Mouse (Mus musculus) retina, postnatal 1 day (tissue): ENCODE data around the gene Col4a2.

Experiments
- DNase-seq: peaks from one replicate; pipeline ENCODE4 v3.0.0-alpha.2; 2012

The Col4a2 gene

DNA sequence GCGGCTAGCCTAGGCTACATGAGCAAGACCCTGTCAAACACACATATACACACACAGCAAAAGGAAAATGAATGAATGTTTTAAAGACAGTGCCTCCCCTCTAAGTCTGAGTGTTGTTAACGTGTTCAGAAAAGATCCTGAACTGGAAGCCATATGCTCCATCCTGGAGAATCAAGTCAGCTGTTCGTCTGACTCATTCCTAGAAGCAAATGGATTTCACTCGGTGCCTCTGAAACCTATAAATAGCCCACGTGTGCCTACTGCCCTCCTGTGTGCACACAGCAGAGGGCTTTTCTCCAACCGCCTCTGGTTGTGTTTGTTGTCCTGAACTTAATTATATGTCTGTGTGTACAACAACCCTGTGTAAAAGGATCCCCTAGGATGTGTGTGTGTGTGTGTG lies 109.4 kb downstream of the Col4a2 start:
- no peak for DNase-seq

DNA sequence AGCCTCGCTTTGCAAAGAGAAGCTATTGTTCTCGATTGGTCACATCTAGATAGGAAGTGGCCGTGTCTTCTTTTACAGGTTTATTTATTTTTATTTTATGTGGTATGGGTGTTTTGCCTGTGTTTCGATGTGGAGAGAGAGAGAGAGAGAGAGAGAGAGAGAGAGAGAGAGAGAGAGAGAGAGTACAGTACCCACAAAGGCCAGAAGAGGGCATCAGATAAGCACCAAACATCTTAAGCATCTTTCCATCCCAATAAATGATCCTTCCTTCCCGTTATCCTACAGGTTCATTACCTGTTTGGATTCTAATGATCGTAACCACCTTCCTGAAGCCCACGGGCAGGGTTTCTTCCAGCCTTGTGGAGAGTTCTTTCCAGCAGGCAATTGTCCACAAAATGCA lies 110.5 kb downstream of the Col4a2 start:
- DNase-seq: peak; percentile 45

- DNase-seq: peak; percentile 32
Observed at GRCm38 (mm10) chr8:11430688-11431087, 118.1 kb downstream of the Col4a2 start.

DNA sequence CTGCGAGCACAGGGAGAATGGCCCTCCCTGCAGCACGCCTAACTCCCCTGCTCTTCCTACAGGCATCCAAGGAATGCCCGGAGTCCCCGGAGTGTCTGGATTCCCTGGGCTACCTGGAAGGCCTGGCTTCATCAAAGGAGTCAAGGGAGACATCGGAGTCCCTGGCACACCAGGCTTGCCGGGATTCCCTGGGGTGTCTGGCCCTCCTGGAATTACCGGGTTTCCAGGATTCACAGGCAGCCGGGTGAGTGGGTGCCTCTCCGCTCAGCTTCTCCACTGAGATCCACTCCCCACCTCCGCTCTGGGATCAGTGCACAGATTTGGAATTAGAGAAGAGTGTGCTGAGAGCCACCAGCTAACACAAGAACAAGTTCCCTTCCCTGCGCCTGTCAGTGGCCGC lies 125.3 kb downstream of the Col4a2 start:
- DNase-seq: no peak

DNA sequence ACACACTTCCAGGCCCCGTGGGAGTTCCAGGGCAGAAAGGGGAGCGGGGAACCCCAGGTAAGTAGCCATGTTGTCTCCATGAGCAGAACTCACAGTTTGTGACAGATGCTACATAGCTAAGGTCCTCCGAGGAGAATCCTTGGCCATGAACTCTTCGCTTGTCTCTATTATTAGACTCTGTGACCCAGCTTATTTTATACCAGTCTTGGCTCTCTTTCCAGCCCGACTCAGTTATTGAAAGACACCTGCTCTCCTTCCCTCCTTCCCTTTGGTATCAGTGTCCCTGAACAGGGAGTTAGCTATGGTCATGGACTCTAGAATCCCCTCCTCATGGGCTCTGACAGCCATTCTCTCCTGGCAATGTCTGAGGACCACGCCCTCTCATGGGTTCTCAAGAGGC lies 128.7 kb downstream of the Col4a2 start:
- DNase-seq: no peak

- DNase-seq: no peak
Observed at GRCm38 (mm10) chr8:11443611-11444010, 131.0 kb downstream of the Col4a2 start.

- no peak for DNase-seq
Observed at GRCm38 (mm10) chr8:11444216-11444615, 131.6 kb downstream of the Col4a2 start.

GRCm38 (mm10) chr8:11445790-11446189 lies 133.2 kb downstream of the Col4a2 start:
- DNase-seq: no peak

- DNase-seq: no peak
Observed at GRCm38 (mm10) chr8:11447910-11448570, 135.4 kb downstream of the Col4a2 start.

DNA sequence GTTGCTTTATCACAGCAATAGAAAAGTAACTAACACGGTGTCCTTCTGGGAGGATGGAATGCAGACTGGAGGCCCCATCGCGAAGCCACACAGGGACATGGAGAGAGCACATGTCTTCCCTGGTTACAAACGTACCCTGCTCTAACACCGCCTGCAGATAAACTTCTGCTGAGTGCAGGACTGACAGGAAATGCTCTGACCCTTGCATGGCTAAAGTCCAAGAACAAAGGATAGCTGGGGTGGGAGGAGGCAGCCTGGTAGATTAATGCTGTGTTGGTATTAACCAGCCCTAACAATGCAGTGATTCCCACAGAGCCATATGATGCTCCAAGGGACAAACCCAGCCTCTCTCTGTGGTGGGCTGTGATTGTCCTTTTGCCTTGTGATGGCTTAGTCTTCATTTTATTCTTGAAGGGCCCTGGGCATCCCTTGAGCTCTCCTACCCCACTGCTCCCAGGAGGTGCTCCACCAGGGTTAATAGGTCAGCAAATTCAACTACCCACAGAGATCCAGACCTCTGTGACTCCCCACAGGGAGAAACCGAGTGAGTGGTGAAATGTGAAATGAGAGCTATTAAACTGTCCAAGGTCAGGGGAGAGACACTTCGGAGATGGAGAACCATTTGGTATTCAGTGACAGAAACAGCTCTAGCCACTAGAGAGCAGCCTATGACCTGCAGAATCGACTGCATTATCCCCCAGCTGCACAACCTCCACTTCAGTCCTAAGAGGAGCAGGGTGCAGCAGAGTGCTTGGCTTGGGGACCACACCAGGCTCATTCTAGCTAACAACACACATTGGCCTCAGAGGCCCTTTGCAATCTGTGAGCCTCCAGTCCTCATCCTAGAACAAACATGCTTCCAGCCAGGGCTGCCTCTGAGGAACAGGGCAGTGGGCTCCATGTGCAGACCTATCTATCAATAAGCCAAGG lies 137.8 kb downstream of the Col4a2 start:
- DNase-seq: peak; percentile 78

GRCm38 (mm10) chr8:11452152-11452551 lies 139.5 kb downstream of the Col4a2 start:
- DNase-seq: no peak

- no peak for DNase-seq
Observed at GRCm38 (mm10) chr8:11452559-11452958, 140.0 kb downstream of the Col4a2 start.

DNA sequence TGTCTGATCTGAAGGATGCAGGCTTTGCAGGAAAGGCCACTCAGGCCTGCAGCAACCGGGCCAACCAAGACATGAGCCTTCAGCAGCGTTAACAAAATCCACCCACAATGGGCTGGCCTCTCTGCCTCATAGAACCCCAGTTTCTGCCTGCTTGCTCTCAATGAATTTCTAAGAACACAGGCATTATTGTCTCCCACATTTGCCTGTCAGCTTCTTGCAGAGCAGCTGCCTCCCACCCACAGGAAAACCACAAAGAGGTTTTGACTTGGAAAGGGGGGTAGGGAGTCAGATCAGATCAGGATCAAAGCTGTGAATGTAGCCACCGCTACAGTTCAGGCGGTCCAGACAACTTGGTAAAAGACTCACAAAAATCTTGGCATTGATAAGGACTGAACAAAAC lies 140.4 kb downstream of the Col4a2 start:
- DNase-seq: peak; percentile 87

DNA sequence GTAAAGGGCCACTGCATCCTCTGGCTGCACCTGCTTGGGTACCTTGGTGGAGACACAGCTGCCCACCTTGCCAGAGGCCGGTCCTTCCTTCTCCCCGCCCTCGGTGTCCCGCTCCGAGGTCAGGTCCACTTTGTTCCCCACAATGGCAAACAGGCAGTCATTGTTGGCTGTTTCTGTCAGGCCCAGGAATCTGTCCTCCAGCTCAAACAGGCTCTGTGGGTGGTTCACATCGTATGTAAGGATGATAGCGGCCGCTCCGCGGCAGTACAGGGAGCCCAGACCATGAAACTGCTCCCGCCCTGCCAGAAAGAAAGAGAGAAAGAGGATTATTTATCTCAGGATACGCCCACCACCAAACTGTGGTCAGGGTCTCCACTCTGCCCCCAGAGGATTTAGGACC lies 141.6 kb downstream of the Col4a2 start:
- DNase-seq: peak; percentile 68

DNA sequence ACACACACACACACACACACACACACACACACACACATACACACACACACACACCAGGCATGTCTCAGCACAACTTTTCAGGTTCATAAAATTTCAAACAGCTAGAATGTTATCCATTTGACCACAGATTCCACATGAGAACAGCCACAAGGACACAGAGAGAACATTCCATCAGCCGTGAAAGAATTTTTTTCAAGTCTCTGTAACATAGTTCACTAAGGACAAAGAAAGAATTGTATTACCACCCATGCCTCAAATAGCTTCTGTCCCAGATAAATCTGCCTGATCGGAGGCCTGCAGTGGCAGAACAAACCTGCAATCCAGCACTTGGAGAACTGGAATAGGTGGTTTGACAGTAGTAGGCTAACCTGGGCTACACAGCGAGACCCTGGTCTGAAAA lies 144.7 kb downstream of the Col4a2 start:
- no peak for DNase-seq

GRCm38 (mm10) chr8:11457981-11458836 lies 145.6 kb downstream of the Col4a2 start:
- peak; percentile 35 for DNase-seq

DNA sequence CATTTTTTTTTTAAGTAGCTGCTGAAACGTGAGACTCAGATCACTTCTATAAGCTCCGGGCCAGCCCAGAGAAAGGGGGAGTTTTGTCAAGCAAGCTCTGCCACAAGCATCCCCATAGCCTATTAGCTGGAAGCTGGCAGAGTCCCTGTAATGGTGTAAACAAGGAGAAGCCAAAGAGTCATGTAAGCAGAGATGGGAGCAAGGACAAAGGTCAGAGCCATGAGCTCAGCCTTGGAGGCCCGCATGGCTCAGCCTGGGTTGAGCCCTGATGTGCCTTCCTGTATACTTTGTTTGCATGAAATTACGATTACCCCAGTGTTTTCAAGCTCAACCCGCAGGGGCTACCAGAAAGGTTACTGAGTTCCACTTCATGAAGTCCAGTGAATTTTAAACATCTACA lies 146.4 kb downstream of the Col4a2 start:
- no peak for DNase-seq

DNA sequence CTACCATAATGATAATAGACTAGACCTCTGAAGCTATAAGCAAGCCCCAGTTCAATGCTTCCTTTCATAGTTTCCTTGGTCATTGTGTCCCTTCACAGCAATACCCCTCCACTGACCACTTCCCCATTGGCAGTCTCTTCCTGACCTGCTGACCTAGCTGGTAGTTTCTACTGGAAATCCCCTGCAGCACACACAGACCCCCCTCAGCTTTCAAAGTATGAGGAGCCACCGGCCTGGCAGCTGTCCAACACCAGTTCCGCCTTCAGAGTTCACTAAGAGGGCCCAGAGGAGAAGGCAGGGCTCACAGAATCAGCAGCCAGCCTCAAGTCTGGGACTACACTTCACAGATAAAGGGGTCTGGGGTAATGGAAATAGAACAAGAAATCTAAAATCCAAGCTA lies 148.3 kb downstream of the Col4a2 start:
- DNase-seq: peak; percentile 61

- no peak for DNase-seq
Observed at GRCm38 (mm10) chr8:11461847-11462246, 149.2 kb downstream of the Col4a2 start.

GRCm38 (mm10) chr8:11462641-11463040 lies 150.0 kb downstream of the Col4a2 start:
- DNase-seq: no peak

GRCm38 (mm10) chr8:11463541-11463888 lies 150.9 kb downstream of the Col4a2 start:
- DNase-seq: no peak

GRCm38 (mm10) chr8:11463889-11464706 lies 151.5 kb downstream of the Col4a2 start:
- no peak for DNase-seq

DNA sequence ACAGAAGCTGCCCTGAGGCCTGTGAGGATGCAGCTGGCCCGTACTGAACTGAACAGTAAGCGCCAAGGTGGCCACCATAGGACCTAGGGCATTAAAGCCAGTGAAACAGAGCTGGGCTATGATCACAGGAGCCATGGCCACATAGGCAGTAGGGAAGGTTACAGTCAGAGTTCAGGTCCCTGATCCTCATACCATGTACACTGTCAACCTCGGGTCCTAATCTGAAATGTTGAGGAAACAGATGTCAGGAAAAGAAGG lies 152.0 kb downstream of the Col4a2 start:
- DNase-seq: no peak
